Mouse (Mus musculus): ENCODE data around the gene Efcab14. TPM values are rescaled to one million over a fixed set of nuclear protein-coding genes. Genes with fewer than 3 reads are reported as not detected.

Gene Efcab14
- polyA plus RNA-seq (2017; shearing (Covaris generic)): 39.3 TPM

GRCm38 (mm10) chr4:115737551-115738041 is at the start of gene Efcab14:
Efcab14 (plus strand) TSS chr4:115737744.

GRCm38 (mm10) chr4:115780918-115781317 is 43.4 kb downstream of the Efcab14 start, which contains the start of gene Tex38:
Tex38 (minus strand) TSS chr4:115781018.

GRCm38 (mm10) chr4:115784769-115785510 is 47.4 kb downstream of the Efcab14 start, which contains the start of gene Atpaf1:
Atpaf1 (plus strand) TSS chr4:115784812.

Other genes starting within 250 kb of the Efcab14 start
- gene Cyp4a14, start 241.6 kb upstream of the Efcab14 start, polyA plus RNA-seq (2017; shearing (Covaris generic)): not detected
- gene Cyp4a10, start 219.5 kb upstream of the Efcab14 start, polyA plus RNA-seq (2017; shearing (Covaris generic)): not detected
- gene Cyp4a31, start 174.1 kb upstream of the Efcab14 start, polyA plus RNA-seq (2017; shearing (Covaris generic)): not detected
- gene Cyp4a32, start 136.8 kb upstream of the Efcab14 start, polyA plus RNA-seq (2017; shearing (Covaris generic)): not detected
- gene Cyp4b1, start 90.0 kb upstream of the Efcab14 start, polyA plus RNA-seq (2017; shearing (Covaris generic)): not detected
- not detected for gene Tex38, start 43.3 kb downstream of the Efcab14 start, polyA plus RNA-seq (2017; shearing (Covaris generic))
- gene Atpaf1, start 47.1 kb downstream of the Efcab14 start, polyA plus RNA-seq (2017; shearing (Covaris generic)): 29.0 TPM
- gene Mob3c, start 90.3 kb downstream of the Efcab14 start, polyA plus RNA-seq (2017; shearing (Covaris generic)): 28.0 TPM
- 54.4 TPM for gene Mknk1, start 101.5 kb downstream of the Efcab14 start, polyA plus RNA-seq (2017; shearing (Covaris generic))
- 0.17 TPM for gene Kncn, start 146.7 kb downstream of the Efcab14 start, polyA plus RNA-seq (2017; shearing (Covaris generic))
- gene 6430628N08Rik, start 152.9 kb downstream of the Efcab14 start, polyA plus RNA-seq (2017; shearing (Covaris generic)): not detected
- gene Dmbx1, start 202.2 kb downstream of the Efcab14 start, polyA plus RNA-seq (2017; shearing (Covaris generic)): not detected

Data from naive thymus-derived CD4-positive, alpha-beta T cell, adult 5 months (primary cell).